Mouse (Mus musculus): ENCODE measurements around the gene Mdh2. TPM values are rescaled to one million over a fixed set of nuclear protein-coding genes. Genes with fewer than 3 reads are reported as not detected.

Mdh2 gene
- total and polyA plus RNA-seq, 2 experiments from 2014 or later, result 389 to 2,045 TPM

GRCm38 (mm10) chr5:135806555-135807262, 28.4 kb downstream of the Mdh2 start, which contains the start of gene Srrm3:
Gene Srrm3, plus strand, starts transcription at chr5:135806890.
- H3K36me3 ChIP-seq (replicated peaks; ENCODE audit: control insufficient read depth, insufficient read depth, low read length), result no peaks in the 10 kb centered on the region
- 3% methylated on average over 29 of the region's 29 CpGs for WGBS
- DNase-seq (ENCODE audit: low spot score) (peak; percentile 74), ATAC-seq (ENCODE audit: insufficient read depth, low read depth) (peak; percentile 72)
- 0 out of 2 replicates have a peak, but pooled peaks have one; percentile 21 for TF ChIP-seq EP300 (IDR thresholded peaks at IDR 0.05; ENCODE audit: low read depth)
- TF ChIP-seq CTCF (IDR thresholded peaks at IDR 0.05; ENCODE audit: low read depth), result peak; percentile 100
- H3K9me3 ChIP-seq (replicated peaks; ENCODE audit: control insufficient read depth, low read length), result no peaks in the 10 kb centered on the region
- H3K4me2 ChIP-seq (ENCODE audit: low read depth, low read length), result no peak within 1 kb of the TSS
- no peak within 1 kb of the TSS for H3K9ac ChIP-seq (replicated peaks; ENCODE audit: low read depth, low read length)
- no peaks in the 10 kb centered on the region for H3K4me1 ChIP-seq (ENCODE audit: control insufficient read depth, insufficient read depth)
- no peak within 1 kb of the TSS for H3K4me3 ChIP-seq (ENCODE audit: low read depth, low read length)
- no peaks in the 10 kb centered on the region for H3K27me3 ChIP-seq (ENCODE audit: control insufficient read depth, insufficient read depth, low read length)
- H3K27ac ChIP-seq (ENCODE audit: low read depth), result no peak within 1 kb of the TSS

- no peak overlapping the region for H3K27ac ChIP-seq (ENCODE audit: low read depth)
- WGBS, result 37% methylated on average over 3 of the region's 3 CpGs
- ATAC-seq (ENCODE audit: insufficient read depth, low read depth) (no peak), DNase-seq (ENCODE audit: low spot score) (no peak)
- no peaks in the 10 kb centered on the region for H3K27me3 ChIP-seq (ENCODE audit: control insufficient read depth, insufficient read depth, low read length)
- no peaks in the 10 kb centered on the region for H3K4me1 ChIP-seq (ENCODE audit: control insufficient read depth, insufficient read depth)
- TF ChIP-seq CTCF (IDR thresholded peaks at IDR 0.05; ENCODE audit: low read depth), result no peak
- TF ChIP-seq EP300 (IDR thresholded peaks at IDR 0.05; ENCODE audit: low read depth), result no peak
- H3K9ac ChIP-seq (replicated peaks; ENCODE audit: low read depth, low read length), result no peak overlapping the region
- no peak overlapping the region for H3K4me2 ChIP-seq (ENCODE audit: low read depth, low read length)
- no peaks in the 10 kb centered on the region for H3K36me3 ChIP-seq (replicated peaks; ENCODE audit: control insufficient read depth, insufficient read depth, low read length)
- no peak overlapping the region for H3K4me3 ChIP-seq (ENCODE audit: low read depth, low read length)
- no peaks in the 10 kb centered on the region for H3K9me3 ChIP-seq (replicated peaks; ENCODE audit: control insufficient read depth, low read length)
These were observed 29.0 kb downstream of the Mdh2 start for GRCm38 (mm10) chr5:135807263-135807637.

DNA sequence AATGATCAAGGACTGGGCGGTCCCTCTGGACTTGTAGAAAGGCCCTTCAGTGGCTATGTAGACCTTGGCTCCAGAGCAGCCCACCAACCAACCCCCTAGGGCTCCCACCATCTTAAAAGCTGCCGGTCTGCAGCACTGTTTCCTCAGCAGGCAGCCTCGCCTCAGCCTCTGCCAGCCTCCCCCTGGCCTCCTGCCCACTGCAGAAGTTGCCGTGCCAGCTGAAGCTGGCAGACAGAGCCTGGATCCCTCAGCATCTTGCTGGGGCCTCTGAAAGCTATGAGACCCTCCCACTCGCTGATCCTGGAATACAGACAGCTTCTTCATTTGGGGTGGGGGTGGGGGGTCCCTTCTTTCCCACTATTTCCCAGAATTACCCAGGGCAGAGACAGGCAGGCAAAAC, 34.7 kb downstream of the Mdh2 start:
- Histone ChIP-seq H3K4me1 (ENCODE audit: control insufficient read depth, insufficient read depth) (no peaks in the 10 kb centered on the region), H3K4me2 (ENCODE audit: low read depth, low read length) (no peak overlapping the region), H3K9ac (replicated peaks; ENCODE audit: low read depth, low read length) (no peak overlapping the region), H3K27ac (ENCODE audit: low read depth) (no peak overlapping the region), H3K36me3 (replicated peaks; ENCODE audit: control insufficient read depth, insufficient read depth, low read length) (no peaks in the 10 kb centered on the region), H3K9me3 (replicated peaks; ENCODE audit: control insufficient read depth, low read length) (no peaks in the 10 kb centered on the region), H3K27me3 (ENCODE audit: control insufficient read depth, insufficient read depth, low read length) (no peaks in the 10 kb centered on the region), H3K4me3 (ENCODE audit: low read depth, low read length) (no peak overlapping the region)
- 48% methylated on average over 5 of the region's 5 CpGs for WGBS
- TF ChIP-seq CTCF (IDR thresholded peaks at IDR 0.05; ENCODE audit: low read depth) (no peak), EP300 (IDR thresholded peaks at IDR 0.05; ENCODE audit: low read depth) (no peak)
- DNase-seq (ENCODE audit: low spot score), result no peak
- no peak for ATAC-seq (ENCODE audit: insufficient read depth, low read depth)

DNA sequence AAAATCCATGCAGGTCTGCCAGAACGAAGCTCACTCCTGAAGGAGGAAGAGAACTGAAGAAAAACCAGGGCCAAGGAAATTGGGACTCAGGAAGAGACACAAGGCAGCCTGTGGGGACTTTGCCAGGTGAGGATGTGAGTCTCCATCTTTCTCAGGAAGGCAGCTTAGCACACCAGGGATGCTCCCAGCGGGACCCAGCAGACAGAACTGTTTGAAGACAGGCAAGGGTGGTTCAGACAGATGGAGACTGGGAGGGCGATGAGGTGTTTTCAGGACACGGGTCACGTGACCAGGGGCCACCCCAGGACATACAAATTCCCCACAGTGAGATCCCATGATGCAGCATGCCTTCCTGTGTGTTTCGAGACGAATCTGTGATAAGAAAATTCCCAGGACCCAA, 40.2 kb downstream of the Mdh2 start:
- H3K4me3 ChIP-seq (ENCODE audit: low read depth, low read length), result no peak overlapping the region
- ATAC-seq (ENCODE audit: insufficient read depth, low read depth), result no peak
- H3K36me3 ChIP-seq (replicated peaks; ENCODE audit: control insufficient read depth, insufficient read depth, low read length), result no peaks in the 10 kb centered on the region
- TF ChIP-seq CTCF (IDR thresholded peaks at IDR 0.05; ENCODE audit: low read depth) (no peak), EP300 (IDR thresholded peaks at IDR 0.05; ENCODE audit: low read depth) (no peak)
- H3K27me3 ChIP-seq (ENCODE audit: control insufficient read depth, insufficient read depth, low read length), result peaks cover 7% of the 10 kb centered on the region; the same call in 1 of the 2 replicates
- H3K4me1 ChIP-seq (ENCODE audit: control insufficient read depth, insufficient read depth), result no peaks in the 10 kb centered on the region
- 26% methylated on average over 7 of the region's 7 CpGs for WGBS
- DNase-seq (ENCODE audit: low spot score), result no peak
- H3K9me3 ChIP-seq (replicated peaks; ENCODE audit: control insufficient read depth, low read length), result no peaks in the 10 kb centered on the region
- no peak overlapping the region for H3K4me2 ChIP-seq (ENCODE audit: low read depth, low read length)
- no peak overlapping the region for H3K27ac ChIP-seq (ENCODE audit: low read depth)
- H3K9ac ChIP-seq (replicated peaks; ENCODE audit: low read depth, low read length), result no peak overlapping the region

GRCm38 (mm10) chr5:135822316-135822944, 44.1 kb downstream of the Mdh2 start:
- no peak for TF ChIP-seq CTCF (IDR thresholded peaks at IDR 0.05; ENCODE audit: low read depth)
- TF ChIP-seq EP300 (IDR thresholded peaks at IDR 0.05; ENCODE audit: low read depth), result no peak
- DNase-seq (ENCODE audit: low spot score), result no peak
- WGBS, result 31% methylated on average over 7 of the region's 7 CpGs
- Histone ChIP-seq H3K27me3 (ENCODE audit: control insufficient read depth, insufficient read depth, low read length) (peaks cover 7% of the 10 kb centered on the region; the same call in 1 of the 2 replicates), H3K27ac (ENCODE audit: low read depth) (no peak overlapping the region), H3K9me3 (replicated peaks; ENCODE audit: control insufficient read depth, low read length) (no peaks in the 10 kb centered on the region), H3K4me2 (ENCODE audit: low read depth, low read length) (no peak overlapping the region), H3K9ac (replicated peaks; ENCODE audit: low read depth, low read length) (no peak overlapping the region), H3K36me3 (replicated peaks; ENCODE audit: control insufficient read depth, insufficient read depth, low read length) (no peaks in the 10 kb centered on the region), H3K4me3 (ENCODE audit: low read depth, low read length) (no peak overlapping the region), H3K4me1 (ENCODE audit: control insufficient read depth, insufficient read depth) (no peaks in the 10 kb centered on the region)
- no peak for ATAC-seq (ENCODE audit: insufficient read depth, low read depth)

Data from heart, postnatal 0 days (tissue).